Mouse (Mus musculus): ENCODE results near the gene Igbp1b. TPM values are rescaled to one million over a fixed set of nuclear protein-coding genes. Genes with fewer than 3 reads are reported as not detected.

Igbp1b gene
- total RNA-seq (2021): not detected
- long read RNA-seq, experiment 1: 0 reads
- long read RNA-seq, experiment 2: 0 reads

GRCm38 (mm10) chr6:138658516-138658915 is at the start of gene Igbp1b:
TSS of gene Igbp1b (minus strand) at chr6:138658544.
- no peak for DNase-seq (ENCODE audit: low spot score in 2 of 2)

- DNase-seq (ENCODE audit: low spot score in 2 of 2): no peak
Measured at GRCm38 (mm10) chr6:138682959-138683358, 24.6 kb upstream of the Igbp1b start.

GRCm38 (mm10) chr6:138672704-138673141 is 14.4 kb upstream of the Igbp1b start:
- no peak for DNase-seq (ENCODE audit: low spot score in 2 of 2)

- DNase-seq (ENCODE audit: low spot score in 2 of 2): no peak
Measured at GRCm38 (mm10) chr6:138665416-138665815, 7.1 kb upstream of the Igbp1b start.

- no peak for DNase-seq (ENCODE audit: low spot score in 2 of 2)
Measured at GRCm38 (mm10) chr6:138645604-138646003, 12.7 kb downstream of the Igbp1b start.

GRCm38 (mm10) chr6:138639351-138639750 is 19.0 kb downstream of the Igbp1b start:
- no peak for DNase-seq (ENCODE audit: low spot score in 2 of 2)

GRCm38 (mm10) chr6:138620786-138621185 is 37.6 kb downstream of the Igbp1b start:
- DNase-seq (ENCODE audit: low spot score in 2 of 2): no peak

GRCm38 (mm10) chr6:138618396-138618795 is 39.9 kb downstream of the Igbp1b start:
- no peak for DNase-seq (ENCODE audit: low spot score in 2 of 2)

Other genes with a start within 250 kb of the Igbp1b start
- gene Lmo3, start 76.6 kb downstream of the Igbp1b start, total RNA-seq (2021): 1 to 10 TPM in 1 of 2 experiments, under 1 TPM in 1; 0.98 to 2.2 TPM

Measured in adrenal gland, postnatal 4 days (tissue).